Mouse (Mus musculus) hindbrain, embryonic 14.5 days (tissue): ENCODE measurements around the gene Snrpc. TPM values are rescaled to one million over a fixed set of nuclear protein-coding genes. Genes with fewer than 3 reads are reported as not detected.
"Not testable (repeated sequence)": the region's sequence is repeated elsewhere in the genome, so short reads cannot be mapped to it uniquely, and the experiment has no call there.

Experiments used
- ATAC-seq: fragments of 200-750 bp; cut with Nextera tagmentation; 2 replicates; pipeline ENCODE4 v1.8.0; 2017; ENCODE audit warnings: moderate number of reproducible peaks, mild to moderate bottlenecking, moderate TSS enrichment, moderate library complexity; ENCODE audit not compliant: low FRiP score
- DNase-seq: peaks from one replicate; pipeline ENCODE4 v3.0.0-alpha.2; 2015; ENCODE audit warnings: low spot score
- H3K27ac ChIP-seq: fragments of 300-500 bp; sonication (generic); 2 replicates; pipeline ENCODE4 v1.5.1; 2014; ENCODE audit warnings: mild to moderate bottlenecking, moderate library complexity
- H3K27me3 ChIP-seq: fragments of 300-500 bp; sonication (generic); 2 replicates; pipeline ENCODE4 v1.6.1; 2014; ENCODE audit warnings: mild to moderate bottlenecking, low read length, mixed read lengths; ENCODE audit not compliant: control insufficient read depth, insufficient read depth
- H3K36me3 ChIP-seq: fragments of 300-500 bp; sonication (generic); replicated peaks from 2 replicates; pipeline ENCODE4 v1.6.1; 2014; ENCODE audit not compliant: control insufficient read depth, insufficient read depth
- H3K4me1 ChIP-seq: fragments of 300-500 bp; sonication (generic); replicated peaks from 2 replicates; pipeline ENCODE4 v1.6.1; 2014; ENCODE audit warnings: antibody characterized with exemption, low read length, mixed read lengths; ENCODE audit not compliant: control insufficient read depth, insufficient read depth
- H3K4me2 ChIP-seq: fragments of 300-500 bp; sonication (generic); replicated peaks from 2 replicates; pipeline ENCODE4 v1.6.1; 2014; ENCODE audit warnings: mild to moderate bottlenecking, moderate library complexity
- H3K4me3 ChIP-seq: fragments of 300-500 bp; sonication (generic); replicated peaks from 2 replicates; pipeline ENCODE4 v1.5.1; 2014; ENCODE audit warnings: mild to moderate bottlenecking, low read length
- H3K9ac ChIP-seq: fragments of 300-500 bp; sonication (generic); 2 replicates; pipeline ENCODE4 v1.6.1; 2014
- H3K9me3 ChIP-seq: fragments of 300-500 bp; sonication (generic); 2 replicates; pipeline ENCODE4 v1.6.1; 2016; ENCODE audit warnings: low read length; ENCODE audit not compliant: control insufficient read depth
- WGBS: fragments of 180-500 bp; shearing (Covaris S2); extraction: QIAGEN DNeasy Blood & Tissue Kit; methylation state at CpG from one replicate; pipeline ENCODE4 v1.1.7; 2014; 5-methylcytosine and 5-hydroxymethylcytosine counted together
- polyA plus RNA-seq: library from polyadenylated mRNA; unstranded; fragments of >200 nt; fragmentation: Nextera tagmentation; extraction: Ambion mirVana; gene quantifications from 2 replicates; pipeline ENCODE4 v1.2.1, GENCODE M21; 2014

The Snrpc gene
- polyA plus RNA-seq = 202 and 223 TPM in 2 replicates

- H3K36me3 ChIP-seq = peaks cover 13% of the 10 kb centered on the region
- DNase-seq, H3K9ac ChIP-seq, H3K27me3 ChIP-seq, H3K4me1 ChIP-seq, H3K9me3 ChIP-seq, H3K27ac ChIP-seq, H3K4me2 ChIP-seq, H3K4me3 ChIP-seq, ATAC-seq: not testable (repeated sequence)
- WGBS = 88% methylated on average over 2 of the region's 4 CpGs
Observed at GRCm38 (mm10) chr17:27837850-27838249, at the start of gene Snrpc. Gene Snrpc (plus strand): TSS chr17:27838150.

- H3K36me3 ChIP-seq = peaks cover 19% of the 10 kb centered on the region
- H3K4me3 ChIP-seq = no peak overlapping the region
- ATAC-seq (no peak), DNase-seq (no peak)
- WGBS = 94% methylated on average over 6 of the region's 6 CpGs
- no peak overlapping the region for H3K9ac ChIP-seq
- no peaks in the 10 kb centered on the region for H3K9me3 ChIP-seq
- H3K27me3 ChIP-seq = no peaks in the 10 kb centered on the region
- H3K4me2 ChIP-seq = no peak overlapping the region
- H3K4me1 ChIP-seq = no peaks in the 10 kb centered on the region
- no peak overlapping the region for H3K27ac ChIP-seq
Observed at GRCm38 (mm10) chr17:27788456-27789172, 49.3 kb upstream of the Snrpc start.

- Histone ChIP-seq H3K27me3 (no peaks in the 10 kb centered on the region), H3K27ac (no peak overlapping the region), H3K4me3 (no peak overlapping the region), H3K36me3 (peaks cover 11% of the 10 kb centered on the region), H3K9me3 (no peaks in the 10 kb centered on the region), H3K4me2 (no peak overlapping the region), H3K9ac (no peak overlapping the region), H3K4me1 (no peaks in the 10 kb centered on the region)
- WGBS = 92% methylated on average over 5 of the region's 5 CpGs
- DNase-seq (no peak), ATAC-seq (no peak)
Observed at GRCm38 (mm10) chr17:27790015-27790414, 47.9 kb upstream of the Snrpc start.

GRCm38 (mm10) chr17:27790976-27791375, 47.0 kb upstream of the Snrpc start:
- H3K4me1 ChIP-seq = no peaks in the 10 kb centered on the region
- H3K4me3 ChIP-seq = no peak overlapping the region
- no peak for ATAC-seq
- H3K9me3 ChIP-seq = no peaks in the 10 kb centered on the region
- DNase-seq = no peak
- no peaks in the 10 kb centered on the region for H3K27me3 ChIP-seq
- peaks cover 2% of the 10 kb centered on the region for H3K36me3 ChIP-seq
- no peak overlapping the region for H3K9ac ChIP-seq
- no peak overlapping the region for H3K4me2 ChIP-seq
- H3K27ac ChIP-seq = no peak overlapping the region
- 83% methylated on average over 2 of the region's 2 CpGs for WGBS

GRCm38 (mm10) chr17:27791556-27791955, 46.4 kb upstream of the Snrpc start:
- Histone ChIP-seq H3K36me3 (no peaks in the 10 kb centered on the region), H3K9ac (no peak overlapping the region), H3K9me3 (no peaks in the 10 kb centered on the region), H3K27ac (no peak overlapping the region), H3K4me1 (peaks cover 6% of the 10 kb centered on the region; the same call in 1 of the 2 replicates), H3K4me3 (no peak overlapping the region), H3K4me2 (no peak overlapping the region), H3K27me3 (no peaks in the 10 kb centered on the region)
- ATAC-seq = no peak
- WGBS = 90% methylated on average over 2 of the region's 2 CpGs
- DNase-seq = no peak

GRCm38 (mm10) chr17:27792516-27792915, 45.4 kb upstream of the Snrpc start:
- H3K4me1 ChIP-seq = peaks cover 13% of the 10 kb centered on the region
- H3K27me3 ChIP-seq = no peaks in the 10 kb centered on the region
- no peaks in the 10 kb centered on the region for H3K9me3 ChIP-seq
- H3K4me2 ChIP-seq = no peak overlapping the region
- no peak for DNase-seq
- no peak overlapping the region for H3K4me3 ChIP-seq
- H3K9ac ChIP-seq = no peak overlapping the region
- ATAC-seq = no peak
- H3K36me3 ChIP-seq = no peaks in the 10 kb centered on the region
- 88% methylated on average over 4 of the region's 4 CpGs for WGBS
- no peak overlapping the region for H3K27ac ChIP-seq

GRCm38 (mm10) chr17:27793144-27793543, 44.8 kb upstream of the Snrpc start:
- DNase-seq (no peak), ATAC-seq (no peak)
- Histone ChIP-seq H3K9me3 (no peaks in the 10 kb centered on the region), H3K9ac (no peak overlapping the region), H3K4me2 (no peak overlapping the region), H3K27me3 (no peaks in the 10 kb centered on the region), H3K4me3 (no peak overlapping the region), H3K4me1 (peaks cover 20% of the 10 kb centered on the region), H3K36me3 (no peaks in the 10 kb centered on the region), H3K27ac (no peak overlapping the region)
- 88% methylated on average over 6 of the region's 6 CpGs for whole genome bisulfite sequencing

GRCm38 (mm10) chr17:27796780-27797179, 41.2 kb upstream of the Snrpc start:
- no peak overlapping the region for H3K4me3 ChIP-seq
- H3K4me1 ChIP-seq = peaks cover 21% of the 10 kb centered on the region
- H3K9me3 ChIP-seq = no peaks in the 10 kb centered on the region
- H3K27me3 ChIP-seq = no peaks in the 10 kb centered on the region
- H3K36me3 ChIP-seq = no peaks in the 10 kb centered on the region
- peak overlapping the region; percentile 54 for H3K9ac ChIP-seq
- 28% methylated on average over 6 of the region's 6 CpGs for WGBS
- peak overlapping the region; percentile 89 for H3K27ac ChIP-seq
- ATAC-seq (peak; percentile 83), DNase-seq (peak; percentile 72)
- H3K4me2 ChIP-seq = peak overlapping the region; percentile 39; the same call in 1 of the 2 replicates

GRCm38 (mm10) chr17:27797341-27797872, 40.5 kb upstream of the Snrpc start:
- Histone ChIP-seq H3K9ac (peak overlapping the region; percentile 54), H3K4me2 (peak overlapping the region; percentile 39), H3K27ac (peak overlapping the region; percentile 89), H3K36me3 (no peaks in the 10 kb centered on the region), H3K9me3 (no peaks in the 10 kb centered on the region), H3K4me3 (no peak overlapping the region), H3K27me3 (no peaks in the 10 kb centered on the region), H3K4me1 (peaks cover 21% of the 10 kb centered on the region)
- 20% methylated on average over 11 of the region's 11 CpGs for WGBS
- DNase-seq = no peak
- ATAC-seq = 0 out of 2 replicates have a peak, but pooled peaks have one; percentile 63
